Comparison of ENCODE assay signal across 30 mouse cellular contexts in the genomic region with DNA sequence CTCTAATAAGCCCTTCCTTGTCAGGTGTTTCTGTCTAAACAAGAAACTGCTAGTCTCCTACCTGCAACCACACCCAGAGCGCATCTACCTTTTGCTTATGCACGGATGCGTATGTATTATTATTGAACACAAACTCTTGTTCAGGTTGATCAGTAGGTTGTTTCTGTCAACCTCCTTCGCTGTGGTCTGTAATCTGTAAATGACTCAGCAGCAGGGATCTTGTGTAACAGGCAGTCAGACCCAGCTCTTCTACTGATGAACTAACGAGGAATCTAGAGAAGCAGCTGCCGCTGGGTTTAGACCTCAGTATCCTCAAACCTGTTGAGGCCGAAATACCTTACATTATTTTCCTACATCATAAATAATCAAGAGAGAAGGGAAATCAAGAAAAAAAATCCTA.
DNase-seq lines count a peak whose midpoint lies in the region; ATAC-seq and TF ChIP-seq lines count a peak whose summit lies in the region.
"Had no signal": no experiment of that assay in that cellular context is flagged by ENCODE, and none has a peak within 500 bp of the region (broad histone marks: within the 10 kb centered on the region; RNA-seq: fewer than 3 reads in every experiment).

No protein-coding gene starts in this region.

- in situ Hi-C loops in CH12.LX (cut with MboI; ENCODE audit: low pct_ligation_motif_present, low pct_unique_long_range_greater_than_20kb, low sequenced_read_pairs), result no loop called here

- H3K4me2 ChIP-seq in midbrain, embryonic 11.5 days, result no peak overlapping the region
- no peak overlapping the region for H3K4me2 ChIP-seq in midbrain, postnatal 0 days (ENCODE audit: low read depth, low read length, poor library complexity, severe bottlenecking)
- H3K4me2 ChIP-seq in CH12.LX (ENCODE audit: insufficient read depth, low read depth, poor library complexity, severe bottlenecking), result peak overlapping the region; percentile 46; the same call in 1 of the 2 replicates
- peak overlapping the region; percentile 30 for H3K4me2 ChIP-seq in myocyte (ENCODE audit: low read depth)
- no peak overlapping the region for H3K4me2 ChIP-seq in stomach, postnatal 0 days (replicated peaks; ENCODE audit: low read depth)
- H3K4me2 ChIP-seq: embryonic facial prominence, embryonic 13.5 days; intestine, embryonic 15.5 days; liver, embryonic 12.5 days; neural tube, embryonic 15.5 days had no signal

- no peaks in the 10 kb centered on the region for H3K4me1 ChIP-seq in midbrain, embryonic 11.5 days (ENCODE audit: control insufficient read depth, insufficient read depth, low read length)
- no peaks in the 10 kb centered on the region for H3K4me1 ChIP-seq in midbrain, postnatal 0 days (ENCODE audit: insufficient read depth, low read length)
- peaks cover 0 to 3% of the 10 kb centered on the region in 2 experiments; a peak in 1 of 4 replicates for H3K4me1 ChIP-seq in CH12.LX (ENCODE audit: control insufficient read depth in 1 of 2, insufficient read depth in 2 of 2)
- H3K4me1 ChIP-seq in stomach, postnatal 0 days (replicated peaks; ENCODE audit: control insufficient read depth, insufficient read depth), result no peaks in the 10 kb centered on the region
- H3K4me1 ChIP-seq: embryonic facial prominence, embryonic 13.5 days; forebrain, embryonic 10.5 days; intestine, embryonic 15.5 days; liver, embryonic 12.5 days; neural tube, embryonic 15.5 days had no signal

- peak; percentile 70 for DNase-seq in midbrain, embryonic 11.5 days (ENCODE audit: low spot score, missing footprints)
- no peak for DNase-seq in midbrain, postnatal 0 days (ENCODE audit: low spot score)
- DNase-seq in CH12.LX (ENCODE audit: extremely low read depth), result peak; percentile 7
- no peak for DNase-seq in left cerebral cortex, postnatal 14 days (ENCODE audit: low spot score in 2 of 2)
- DNase-seq in stomach, postnatal 0 days (ENCODE audit: low spot score), result no peak
- no peak for DNase-seq in frontal cortex, postnatal 14 days (ENCODE audit: low spot score in 2 of 2)
- DNase-seq: adrenal gland, adult 8-10 months; cerebellum, adult 11-12 months; cerebellum, adult 9-11 months; forebrain, postnatal 0 days; gastrocnemius, postnatal 25 days; heart, postnatal 14 days; kidney, adult 8-10 months; kidney, postnatal 4 days; left cerebral cortex, postnatal 4 days; liver, postnatal 0 days; lung, postnatal 4 days; right cerebral cortex, postnatal 4 days; thymus, adult 2 months; thymus, postnatal 4 days had no signal

- H3K79me2 ChIP-seq in CH12.LX (replicated peaks; ENCODE audit: control insufficient read depth, extremely low read depth, insufficient read depth, poor library complexity, severe bottlenecking), result no peaks in the 10 kb centered on the region
- no peaks in the 10 kb centered on the region for H3K79me2 ChIP-seq in myocyte (ENCODE audit: control insufficient read depth, insufficient read depth)

- H3K27me3 ChIP-seq in midbrain, embryonic 11.5 days (ENCODE audit: control insufficient read depth, insufficient read depth, low read length), result no peaks in the 10 kb centered on the region
- no peaks in the 10 kb centered on the region for H3K27me3 ChIP-seq in midbrain, postnatal 0 days (ENCODE audit: insufficient read depth, low read length)
- H3K27me3 ChIP-seq in CH12.LX (replicated peaks) (no peaks in the 10 kb centered on the region), myocyte (ENCODE audit: control insufficient read depth, insufficient read depth, insufficient read length) (no peaks in the 10 kb centered on the region)
- H3K27me3 ChIP-seq in stomach, postnatal 0 days (ENCODE audit: control insufficient read depth, insufficient read depth, low read length), result no peaks in the 10 kb centered on the region
- H3K27me3 ChIP-seq: embryonic facial prominence, embryonic 13.5 days; intestine, embryonic 15.5 days; liver, embryonic 12.5 days; neural tube, embryonic 15.5 days had no signal

- no peak for TF ChIP-seq RAD21 in CH12.LX (IDR thresholded peaks at IDR 0.05; ENCODE audit: low read depth, low read length)

- no peaks in the 10 kb centered on the region for H3K36me3 ChIP-seq in midbrain, embryonic 11.5 days (ENCODE audit: control insufficient read depth, insufficient read depth, low read length)
- no peaks in the 10 kb centered on the region for H3K36me3 ChIP-seq in midbrain, postnatal 0 days (ENCODE audit: insufficient read depth, low read length)
- H3K36me3 ChIP-seq in CH12.LX (replicated peaks in 1 of 2; ENCODE audit: control insufficient read depth in 1 of 2, insufficient read depth in 1 of 2, low read length in 1 of 2) (no peaks in the 10 kb centered on the region), myocyte (ENCODE audit: control insufficient read depth, insufficient read depth) (no peaks in the 10 kb centered on the region)
- H3K36me3 ChIP-seq in stomach, postnatal 0 days (ENCODE audit: control insufficient read depth, insufficient read depth, low read length), result no peaks in the 10 kb centered on the region
- H3K36me3 ChIP-seq: embryonic facial prominence, embryonic 13.5 days; forebrain, embryonic 10.5 days; intestine, embryonic 15.5 days; liver, embryonic 12.5 days; neural tube, embryonic 15.5 days had no signal

- intact Hi-C loops in left cerebral cortex, postnatal 14 days (cut with DNase I), result no loop called here

- TF ChIP-seq POLR2A in CH12.LX (IDR thresholded peaks at IDR 0.05; ENCODE audit: low read depth, low read length), result no peak
- TF ChIP-seq POLR2A in myocyte (IDR thresholded peaks at IDR 0.05; ENCODE audit: insufficient read length, low read depth), result no peak

- ATAC-seq in midbrain, embryonic 11.5 days (ENCODE audit: low FRiP score), result no peak
- no peak for ATAC-seq in midbrain, postnatal 0 days (ENCODE audit: low FRiP score)
- peak; percentile 71 for ATAC-seq in granulocyte monocyte progenitor cell, adult 5-6 weeks (replicated peaks; ENCODE audit: poor library complexity, severe bottlenecking)
- ATAC-seq in stomach, postnatal 0 days (ENCODE audit: low FRiP score, low TSS enrichment), result no peak
- ATAC-seq: forebrain, postnatal 0 days; hindbrain, postnatal 0 days; intestine, embryonic 15.5 days; liver, embryonic 12.5 days; liver, postnatal 0 days; lung, postnatal 0 days had no signal

- H3K27ac ChIP-seq in midbrain, embryonic 11.5 days (ENCODE audit: low read depth, low read length), result no peak overlapping the region
- H3K27ac ChIP-seq in midbrain, postnatal 0 days (ENCODE audit: low read depth, low read length), result no peak overlapping the region; the same call in 1 of the 2 replicates
- no peak overlapping the region for H3K27ac ChIP-seq in CH12.LX (ENCODE audit: insufficient read depth, low read depth)
- H3K27ac ChIP-seq in stomach, postnatal 0 days (replicated peaks), result no peak overlapping the region
- H3K27ac ChIP-seq: embryonic facial prominence, embryonic 13.5 days; forebrain, embryonic 10.5 days; hindbrain, postnatal 0 days; intestine, embryonic 15.5 days; kidney, postnatal 0 days; liver, embryonic 12.5 days; neural tube, embryonic 15.5 days had no signal

- dilution Hi-C loops in CH12.LX (cut with MboI; ENCODE audit: extremely low pct_ligation_motif_present, extremely low pct_unique_long_range_greater_than_20kb, low sequenced_read_pairs), result no loop called here

- no peak for TF ChIP-seq CTCF in midbrain, postnatal 0 days (IDR thresholded peaks at IDR 0.05)
- TF ChIP-seq CTCF in CH12.LX (conservative IDR thresholded peaks at IDR 0.05 in 1 of 2, IDR thresholded peaks at IDR 0.05 in 1 of 2; ENCODE audit: low read depth in 2 of 2, low read length in 2 of 2), result no peak
- no peak for TF ChIP-seq CTCF in stomach, postnatal 0 days (IDR thresholded peaks at IDR 0.05; ENCODE audit: low read depth)

- TF ChIP-seq EP300 in CH12.LX (IDR thresholded peaks at IDR 0.05; ENCODE audit: low read length), result no peak
- TF ChIP-seq EP300 in stomach, postnatal 0 days (optimal IDR thresholded peaks at IDR 0.05), result no peak

- no peak overlapping the region for H3K9ac ChIP-seq in midbrain, embryonic 11.5 days (ENCODE audit: low read length)
- H3K9ac ChIP-seq in midbrain, postnatal 0 days (replicated peaks; ENCODE audit: low read length, poor library complexity, severe bottlenecking), result no peak overlapping the region
- H3K9ac ChIP-seq in CH12.LX (ENCODE audit: insufficient read depth, low read depth), result no peak overlapping the region
- no peak overlapping the region; the same call in 1 of the 2 replicates for H3K9ac ChIP-seq in stomach, postnatal 0 days (ENCODE audit: low read length)
- H3K9ac ChIP-seq: embryonic facial prominence, embryonic 13.5 days; forebrain, postnatal 0 days; intestine, embryonic 15.5 days; liver, embryonic 12.5 days; liver, postnatal 0 days; neural tube, embryonic 15.5 days had no signal

- no peak overlapping the region for H3ac ChIP-seq in myocyte (ENCODE audit: control insufficient read depth, insufficient read length)

- H3K9me3 ChIP-seq in midbrain, embryonic 11.5 days (ENCODE audit: control insufficient read depth, low read length), result no peaks in the 10 kb centered on the region
- H3K9me3 ChIP-seq in midbrain, postnatal 0 days (ENCODE audit: low read length), result no peaks in the 10 kb centered on the region
- no peaks in the 10 kb centered on the region for H3K9me3 ChIP-seq in CH12.LX (replicated peaks; ENCODE audit: low read length)
- H3K9me3 ChIP-seq in stomach, postnatal 0 days (ENCODE audit: control insufficient read depth, low read length), result no peaks in the 10 kb centered on the region
- H3K9me3 ChIP-seq: embryonic facial prominence, embryonic 13.5 days; forebrain, embryonic 10.5 days; intestine, embryonic 15.5 days; liver, embryonic 12.5 days; neural tube, embryonic 15.5 days had no signal

- 91% methylated on average over 7 of the region's 7 CpGs for WGBS in midbrain, embryonic 11.5 days
- 79% methylated on average over 7 of the region's 7 CpGs for WGBS in midbrain, postnatal 0 days
- 82% methylated on average over 7 of the region's 7 CpGs for WGBS in stomach, postnatal 0 days

- H3K4me3 ChIP-seq in midbrain, embryonic 11.5 days (ENCODE audit: low read depth, low read length), result no peak overlapping the region
- no peak overlapping the region for H3K4me3 ChIP-seq in midbrain, postnatal 0 days (ENCODE audit: low read depth, low read length)
- H3K4me3 ChIP-seq in CH12.LX (replicated peaks in 1 of 3; ENCODE audit: low read depth in 2 of 3, low read length in 2 of 3, poor library complexity in 1 of 3) (no peak overlapping the region), myocyte (no peak overlapping the region)
- H3K4me3 ChIP-seq in stomach, postnatal 0 days (ENCODE audit: low read depth, low read length), result no peak overlapping the region
- H3K4me3 ChIP-seq: embryonic facial prominence, embryonic 13.5 days; forebrain, embryonic 10.5 days; intestine, embryonic 15.5 days; liver, embryonic 12.5 days; neural tube, embryonic 15.5 days had no signal

TF ChIP-seq in CH12.LX, 34 proteins besides CTCF, POLR2A, EP300 and RAD21 (continues in another document):
- TF ChIP-seq POLR2AphosphoS2 (IDR thresholded peaks at IDR 0.05; ENCODE audit: low read depth, low read length) (no peak), PAX5 (IDR thresholded peaks at IDR 0.05; ENCODE audit: low read length) (no peak), CHD2 (IDR thresholded peaks at IDR 0.05; ENCODE audit: low read length) (no peak)

TF ChIP-seq in myocyte, 11 proteins besides CTCF, POLR2A, EP300 and RAD21 (continues in another document):
- TF ChIP-seq REST (IDR thresholded peaks at IDR 0.05; ENCODE audit: insufficient read depth, insufficient read length) (no peak), E2F4 (IDR thresholded peaks at IDR 0.05; ENCODE audit: insufficient read depth) (no peak), MYOD1 (IDR thresholded peaks at IDR 0.05; ENCODE audit: control insufficient read depth in 1 of 3, insufficient read length in 2 of 3, low read depth in 2 of 3) (peak in 2 of 3 experiments; percentile 13 to 27)

Comparison
In these comparisons a context has a peak if more than half of its experiments do, and no peak if none do; other contexts are left out.
1. DNase-seq: peak in midbrain, embryonic 11.5 days (single experiment) and CH12.LX (single experiment); none in midbrain, postnatal 0 days (single experiment), left cerebral cortex, postnatal 14 days (0 of 2), stomach, postnatal 0 days (single experiment) and frontal cortex, postnatal 14 days (0 of 2).
2. H3K4me2 ChIP-seq: peak in CH12.LX (single experiment) and myocyte (single experiment); none in midbrain, embryonic 11.5 days (single experiment), midbrain, postnatal 0 days (single experiment) and stomach, postnatal 0 days (single experiment).